Mouse (Mus musculus) small intestine, adult 2 months (tissue): ENCODE results near the gene Zdhhc9.

Experiments used
- CTCF ChIP-seq: fragments of 200-500 bp; IDR thresholded peaks from 2 replicates; pipeline ENCODE4 v1.5.1; 2012; ENCODE audit warnings: low read depth, mild to moderate bottlenecking, control low read depth, inconsistent platforms, low read length, moderate library complexity, mixed read lengths; ENCODE audit not compliant: insufficient replicate concordance, insufficient read length; ENCODE audit errors: extremely low read depth
- POLR2A ChIP-seq: fragments of 200-500 bp; IDR thresholded peaks from 2 replicates; pipeline ENCODE4 v1.6.1; 2012; ENCODE audit warnings: low read depth, mild to moderate bottlenecking, control low read depth, inconsistent platforms, low read length, moderate library complexity

- TF ChIP-seq POLR2A (no peak; the same call in 1 of the 2 replicates), CTCF (no peak)
Measured at GRCm38 (mm10) chrX:48147741-48148186, 60.9 kb downstream of the Zdhhc9 start.
